Mouse (Mus musculus) embryonic fibroblast, embryonic 13.5 days (primary cell): ENCODE data around the gene Prkd2. TPM values are rescaled to one million over a fixed set of nuclear protein-coding genes. Genes with fewer than 3 reads are reported as not detected.

Source experiments
- H3K27ac ChIP-seq: 2 replicates; pipeline ENCODE4 v1.5.1; 2012; ENCODE audit warnings: low read length, control low read depth, inconsistent platforms; ENCODE audit not compliant: insufficient read depth
- H3K4me1 ChIP-seq: 2 replicates; pipeline ENCODE4 v1.6.1; 2011; ENCODE audit warnings: low read length; ENCODE audit not compliant: control insufficient read depth, insufficient read depth
- H3K4me3 ChIP-seq: 2 replicates; pipeline ENCODE4 v1.5.1; 2011; ENCODE audit warnings: mild to moderate bottlenecking, control low read depth, low read length; ENCODE audit not compliant: insufficient read depth
- CTCF ChIP-seq: IDR thresholded peaks from 2 replicates; pipeline ENCODE4 v1.5.1; 2011; ENCODE audit warnings: mild to moderate bottlenecking, control low read depth, low read length, moderate library complexity, borderline replicate concordance; ENCODE audit not compliant: insufficient read depth
- POLR2A ChIP-seq: IDR thresholded peaks from 2 replicates; pipeline ENCODE4 v1.6.1; 2011; ENCODE audit warnings: low read depth, mild to moderate bottlenecking, control low read depth, low read length, moderate library complexity
- polyA plus RNA-seq: library from polyadenylated mRNA; stranded (reverse); fragments of >200 nt; gene quantifications from 2 replicates; pipeline ENCODE4 v1.2.4, GENCODE M21; 2011; ENCODE audit warnings: low read depth; ENCODE audit not compliant: missing spikeins, insufficient read length

Gene Prkd2
- polyA plus RNA-seq, 1 experiment = 17.8 TPM

- Histone ChIP-seq H3K27ac (no peak overlapping the region), H3K4me1 (no peaks in the 10 kb centered on the region), H3K4me3 (no peak overlapping the region)
- TF ChIP-seq CTCF (no peak), POLR2A (no peak)
Measured at GRCm38 (mm10) chr7:16859902-16860651, 17.4 kb downstream of the Prkd2 start.

- TF ChIP-seq POLR2A (no peak), CTCF (no peak)
- H3K4me3 ChIP-seq = no peak overlapping the region
- H3K4me1 ChIP-seq = no peaks in the 10 kb centered on the region
- no peak overlapping the region for H3K27ac ChIP-seq
Measured at GRCm38 (mm10) chr7:16867488-16867887, 24.8 kb downstream of the Prkd2 start.

- H3K4me3 ChIP-seq = no peak overlapping the region
- H3K27ac ChIP-seq = no peak overlapping the region
- TF ChIP-seq POLR2A = no peak
- no peak for TF ChIP-seq CTCF
- H3K4me1 ChIP-seq = no peaks in the 10 kb centered on the region
Measured at GRCm38 (mm10) chr7:16869497-16869896, 26.8 kb downstream of the Prkd2 start.

- Histone ChIP-seq H3K4me1 (no peaks in the 10 kb centered on the region), H3K4me3 (no peak overlapping the region), H3K27ac (no peak overlapping the region)
- no peak for TF ChIP-seq POLR2A
Measured at GRCm38 (mm10) chr7:16871600-16871999, 28.9 kb downstream of the Prkd2 start.

GRCm38 (mm10) chr7:16872478-16872877 lies 29.8 kb downstream of the Prkd2 start:
- H3K4me1 ChIP-seq = no peaks in the 10 kb centered on the region
- no peak overlapping the region for H3K4me3 ChIP-seq
- no peak overlapping the region for H3K27ac ChIP-seq
- TF ChIP-seq CTCF = no peak
- TF ChIP-seq POLR2A = no peak

GRCm38 (mm10) chr7:16873392-16873791 lies 30.7 kb downstream of the Prkd2 start:
- H3K27ac ChIP-seq = no peak overlapping the region
- no peak for TF ChIP-seq POLR2A
- no peak for TF ChIP-seq CTCF
- no peak overlapping the region for H3K4me3 ChIP-seq
- H3K4me1 ChIP-seq = no peaks in the 10 kb centered on the region

GRCm38 (mm10) chr7:16874190-16874589 lies 31.5 kb downstream of the Prkd2 start:
- Histone ChIP-seq H3K4me3 (peak overlapping the region; percentile 32), H3K27ac (peak overlapping the region; percentile 76), H3K4me1 (no peaks in the 10 kb centered on the region)
- TF ChIP-seq CTCF (peak; percentile 99), POLR2A (no peak; the same call in 1 of the 2 replicates)

GRCm38 (mm10) chr7:16874756-16875309 lies 32.1 kb downstream of the Prkd2 start:
- Histone ChIP-seq H3K4me1 (no peaks in the 10 kb centered on the region), H3K4me3 (peak overlapping the region; percentile 32), H3K27ac (peak overlapping the region; percentile 76)
- TF ChIP-seq POLR2A = peak; percentile 65
- TF ChIP-seq CTCF = no peak

- no peak for TF ChIP-seq CTCF
- TF ChIP-seq POLR2A = no peak
- Histone ChIP-seq H3K4me3 (peak within 1 kb of the TSS; percentile 84), H3K4me1 (no peaks in the 10 kb centered on the region), H3K27ac (peak within 1 kb of the TSS; percentile 76)
Measured at GRCm38 (mm10) chr7:16875310-16875325, 32.4 kb downstream of the Prkd2 start, which contains the start of gene Dact3. TSS of gene Dact3 (plus strand) at chr7:16875317.

- no peak for TF ChIP-seq POLR2A
- TF ChIP-seq CTCF = no peak
- Histone ChIP-seq H3K27ac (no peak overlapping the region), H3K4me1 (no peaks in the 10 kb centered on the region), H3K4me3 (peak overlapping the region; percentile 84)
Measured at GRCm38 (mm10) chr7:16875326-16875725, 32.6 kb downstream of the Prkd2 start.
